Mouse (Mus musculus) liver, adult 2 months (tissue): ENCODE results near the gene Plekhg1.

Experiments used
- CTCF ChIP-seq: fragments of 200-500 bp; IDR thresholded peaks from 2 replicates; pipeline ENCODE4 v1.5.1; 2011; ENCODE audit warnings: low read depth, low read length, control low read depth
- POLR2A ChIP-seq: fragments of 200-500 bp; IDR thresholded peaks from 2 replicates; pipeline ENCODE4 v1.6.1; 2011; ENCODE audit warnings: low read length, control low read depth; ENCODE audit not compliant: insufficient read depth; ENCODE audit errors: extremely low read depth

- TF ChIP-seq CTCF: no peak
- TF ChIP-seq POLR2A: no peak
Measured at GRCm38 (mm10) chr10:3793825-3794224, 53.7 kb downstream of the Plekhg1 start.
